ENCODE assay signal across 14 mouse cellular contexts in genomic region chr1:167163486-167163885, GRCm38 (mm10).
DNase-seq lines count a peak whose midpoint lies in the region; ATAC-seq and TF ChIP-seq lines count a peak whose summit lies in the region.
"Had no signal": no experiment of that assay in that cellular context is flagged by ENCODE, and none has a peak within 500 bp of the region (broad histone marks: within the 10 kb centered on the region; RNA-seq: fewer than 3 reads in every experiment).

No protein-coding gene starts in this region.

- H3K4me1 ChIP-seq in forebrain, embryonic 14.5 days (ENCODE audit: control insufficient read depth, insufficient read depth, low read length) = no peaks in the 10 kb centered on the region
- peaks cover 11% of the 10 kb centered on the region for H3K4me1 ChIP-seq in forebrain, embryonic 10.5 days
- no peaks in the 10 kb centered on the region for H3K4me1 ChIP-seq in embryonic facial prominence, embryonic 14.5 days (ENCODE audit: control insufficient read depth, insufficient read depth, low read length)

- DNase-seq in forebrain, embryonic 14.5 days (ENCODE audit: low spot score) = peak; percentile 34
- no peak for DNase-seq in forebrain, embryonic 10.5 days (ENCODE audit: extremely low spot score, low spot score)
- peak; percentile 19 for DNase-seq in left cerebral cortex, postnatal 4 days
- no peak for DNase-seq in left cerebral cortex, postnatal 25 days (ENCODE audit: low spot score in 2 of 2)
- peak; percentile 24 for DNase-seq in MN1 (ENCODE audit: low spot score)
- DNase-seq in embryonic facial prominence, embryonic 14.5 days (ENCODE audit: low spot score) = peak; percentile 71
- no peak for DNase-seq in layer of hippocampus, adult 2 months (ENCODE audit: low spot score in 2 of 2)
- DNase-seq in frontal cortex, postnatal 36 days (ENCODE audit: low spot score in 2 of 2) = no peak
- DNase-seq: B cell, adult 2 months; cerebellum, adult 18-20 months; kidney, adult 8-10 months; liver, postnatal 0 days; thymus, adult 2 months had no signal

- WGBS in forebrain, embryonic 14.5 days = 8% methylated on average over 3 of the region's 3 CpGs
- WGBS in forebrain, embryonic 10.5 days = 35% methylated on average over 3 of the region's 3 CpGs
- 13% methylated on average over 3 of the region's 3 CpGs for WGBS in embryonic facial prominence, embryonic 14.5 days

- intact Hi-C loops in left cerebral cortex, postnatal 4 days (cut with DNase I) = no loop called here
- intact Hi-C loops in left cerebral cortex, postnatal 25 days (cut with DNase I) = no loop called here

- H3K9me3 ChIP-seq in forebrain, embryonic 14.5 days (replicated peaks; ENCODE audit: control insufficient read depth, low read length) = 0 out of 2 replicates have a peak, but pooled peaks cover 3% of the 10 kb centered on the region
- H3K9me3 ChIP-seq in forebrain, embryonic 10.5 days = no peaks in the 10 kb centered on the region
- no peaks in the 10 kb centered on the region for H3K9me3 ChIP-seq in embryonic facial prominence, embryonic 14.5 days (ENCODE audit: control insufficient read depth, low read length)
- H3K9me3 ChIP-seq: midbrain, embryonic 13.5 days had no signal

- peak; percentile 20; the same call in 1 of the 2 replicates for ATAC-seq in forebrain, embryonic 14.5 days
- ATAC-seq in embryonic facial prominence, embryonic 14.5 days (ENCODE audit: low read depth) = peak; percentile 60
- ATAC-seq: liver, postnatal 0 days; midbrain, embryonic 13.5 days had no signal

- H3K4me2 ChIP-seq in forebrain, embryonic 14.5 days (ENCODE audit: low read length) = no peak overlapping the region
- H3K4me2 ChIP-seq in embryonic facial prominence, embryonic 14.5 days (ENCODE audit: low read depth, low read length) = no peak overlapping the region
- H3K4me2 ChIP-seq: midbrain, embryonic 13.5 days had no signal

- TF ChIP-seq CTCF in layer of hippocampus, adult 2 months (conservative IDR thresholded peaks at IDR 0.05) = no peak

- H3K27ac ChIP-seq in forebrain, embryonic 14.5 days (ENCODE audit: low read depth, low read length) = no peak overlapping the region
- no peak overlapping the region for H3K27ac ChIP-seq in forebrain, embryonic 10.5 days
- H3K27ac ChIP-seq in embryonic facial prominence, embryonic 14.5 days (replicated peaks; ENCODE audit: low read depth, low read length) = no peak overlapping the region
- H3K27ac ChIP-seq in layer of hippocampus, adult 2 months = no peak overlapping the region
- H3K27ac ChIP-seq: midbrain, embryonic 13.5 days had no signal

- no peak overlapping the region for H3K4me3 ChIP-seq in forebrain, embryonic 14.5 days (ENCODE audit: low read depth, low read length)
- no peak overlapping the region for H3K4me3 ChIP-seq in forebrain, embryonic 10.5 days
- H3K4me3 ChIP-seq in embryonic facial prominence, embryonic 14.5 days (ENCODE audit: low read depth, low read length) = no peak overlapping the region
- no peak overlapping the region for H3K4me3 ChIP-seq in layer of hippocampus, adult 2 months
- H3K4me3 ChIP-seq: midbrain, embryonic 13.5 days had no signal

- H3K27me3 ChIP-seq in forebrain, embryonic 14.5 days (replicated peaks; ENCODE audit: control insufficient read depth, insufficient read depth, low read length) = no peaks in the 10 kb centered on the region
- H3K27me3 ChIP-seq in forebrain, embryonic 10.5 days (ENCODE audit: poor library complexity, severe bottlenecking) = no peaks in the 10 kb centered on the region
- H3K27me3 ChIP-seq in embryonic facial prominence, embryonic 14.5 days (replicated peaks; ENCODE audit: control insufficient read depth, insufficient read depth, low read length) = no peaks in the 10 kb centered on the region
- H3K27me3 ChIP-seq: midbrain, embryonic 13.5 days had no signal

- H3K9ac ChIP-seq in forebrain, embryonic 14.5 days (ENCODE audit: low read length) = no peak overlapping the region
- no peak overlapping the region for H3K9ac ChIP-seq in embryonic facial prominence, embryonic 14.5 days (ENCODE audit: low read depth, low read length)
- H3K9ac ChIP-seq: liver, postnatal 0 days; midbrain, embryonic 13.5 days had no signal

- H3K36me3 ChIP-seq in forebrain, embryonic 14.5 days (ENCODE audit: control insufficient read depth, insufficient read depth, low read length) = no peaks in the 10 kb centered on the region
- H3K36me3 ChIP-seq in forebrain, embryonic 10.5 days (replicated peaks) = no peaks in the 10 kb centered on the region
- no peaks in the 10 kb centered on the region for H3K36me3 ChIP-seq in embryonic facial prominence, embryonic 14.5 days (ENCODE audit: control insufficient read depth, insufficient read depth, low read length)
- H3K36me3 ChIP-seq: midbrain, embryonic 13.5 days had no signal

Comparison
In these comparisons a context has a peak if more than half of its experiments do, and no peak if none do; other contexts are left out.
1. DNase-seq: peak in forebrain, embryonic 14.5 days (single experiment), left cerebral cortex, postnatal 4 days (single experiment), MN1 (single experiment) and embryonic facial prominence, embryonic 14.5 days (single experiment); none in forebrain, embryonic 10.5 days (single experiment), left cerebral cortex, postnatal 25 days (0 of 2), layer of hippocampus, adult 2 months (0 of 2) and frontal cortex, postnatal 36 days (0 of 2).